Mouse (Mus musculus) CH12.LX (cell line): ENCODE results near the gene Tob1. TPM values are rescaled to one million over a fixed set of nuclear protein-coding genes. Genes with fewer than 3 reads are reported as not detected.

Experiments used
- DNase-seq: peaks from one replicate; pipeline ENCODE4 v3.0.0-alpha.2; 2013; ENCODE audit errors: extremely low read depth
- H3K27ac ChIP-seq: 2 replicates; pipeline ENCODE4 v1.5.1; 2012; ENCODE audit warnings: low read depth, mild to moderate bottlenecking, control low read depth, moderate library complexity; ENCODE audit not compliant: insufficient read depth
- H3K27me3 ChIP-seq: replicated peaks from 2 replicates; pipeline ENCODE3; 2012; ENCODE audit warnings: inconsistent platforms
- H3K36me3 ChIP-seq, 2 experiments: replicated peaks in 1 of 2; 2 replicates each; pipeline versions ENCODE3 to v1.6.1; 2012; ENCODE audit warnings: inconsistent platforms in 1 of 2, low read length in 1 of 2, mild to moderate bottlenecking in 1 of 2, mixed read lengths in 1 of 2, moderate library complexity in 1 of 2; ENCODE audit not compliant: control insufficient read depth in 1 of 2, insufficient read depth in 1 of 2
- H3K4me1 ChIP-seq, 2 experiments: 2 replicates each; pipeline ENCODE4 v1.6.1; 2012; ENCODE audit warnings: inconsistent platforms in 1 of 2, moderate library complexity in 1 of 2; ENCODE audit not compliant: insufficient read depth in 2 of 2, control insufficient read depth in 1 of 2
- H3K4me2 ChIP-seq: 2 replicates; pipeline ENCODE4 v1.6.1; 2012; ENCODE audit warnings: low read depth, mild to moderate bottlenecking, control low read depth; ENCODE audit not compliant: poor library complexity, insufficient read depth, severe bottlenecking
- H3K4me3 ChIP-seq, 3 experiments: fragments of 150-350 bp in 1 of 3; sonication (generic) in 1 of 3; replicated peaks in 1 of 3; 2 replicates each; pipeline versions ENCODE3 to v1.5.1; 2011 to 2012; ENCODE audit warnings: low read depth in 2 of 3, low read length in 2 of 3, mild to moderate bottlenecking in 2 of 3, moderate library complexity in 2 of 3, control low read depth in 1 of 3, improper control_type of control experiment in 1 of 3, inconsistent platforms in 1 of 3, mixed read lengths in 1 of 3; ENCODE audit not compliant: poor library complexity in 1 of 3
- H3K79me2 ChIP-seq: replicated peaks from 2 replicates; pipeline ENCODE4 v1.6.1; 2012; ENCODE audit warnings: mild to moderate bottlenecking, moderate library complexity; ENCODE audit not compliant: control insufficient read depth, poor library complexity, insufficient read depth, severe bottlenecking; ENCODE audit errors: extremely low read depth
- H3K9ac ChIP-seq: 2 replicates; pipeline ENCODE4 v1.6.1; 2012; ENCODE audit warnings: low read depth, mild to moderate bottlenecking, control low read depth, moderate library complexity; ENCODE audit not compliant: insufficient read depth
- H3K9me3 ChIP-seq: replicated peaks from 2 replicates; pipeline ENCODE3; 2012; ENCODE audit warnings: low read length, inconsistent platforms, mixed read lengths
- BHLHE40 ChIP-seq: IDR thresholded peaks from 2 replicates; pipeline ENCODE4 v1.6.1; 2011; ENCODE audit warnings: mild to moderate bottlenecking, low read depth, low read length, improper control_type of control experiment
- CHD2 ChIP-seq: IDR thresholded peaks from 2 replicates; pipeline ENCODE4 v1.6.1; 2011; ENCODE audit warnings: low read length, improper control_type of control experiment
- CTCF ChIP-seq, 2 experiments: IDR thresholded peaks in 1 of 2; conservative IDR thresholded peaks in 1 of 2; 2 replicates each; pipeline ENCODE4 v1.5.1; 2011 to 2012; ENCODE audit warnings: low read depth in 2 of 2, low read length in 2 of 2, improper control_type of control experiment in 1 of 2, inconsistent platforms in 1 of 2, mild to moderate bottlenecking in 1 of 2, moderate library complexity in 1 of 2
- E2F4 ChIP-seq: IDR thresholded peaks from 2 replicates; pipeline ENCODE4 v1.6.1; 2011; ENCODE audit warnings: low read depth, low read length, improper control_type of control experiment; ENCODE audit not compliant: insufficient replicate concordance
- ELF1 ChIP-seq: IDR thresholded peaks from 2 replicates; pipeline ENCODE4 v1.6.1; 2014; ENCODE audit warnings: low read depth, mild to moderate bottlenecking, inconsistent platforms, low read length, improper control_type of control experiment
- EP300 ChIP-seq: IDR thresholded peaks from 2 replicates; pipeline ENCODE4 v1.6.1; 2011; ENCODE audit warnings: low read length, improper control_type of control experiment
- IRF4 ChIP-seq: IDR thresholded peaks from 2 replicates; pipeline ENCODE4 v1.6.1; 2014; ENCODE audit warnings: low read depth, mild to moderate bottlenecking, inconsistent platforms, low read length, improper control_type of control experiment
- JUN ChIP-seq: IDR thresholded peaks from 2 replicates; pipeline ENCODE4 v1.6.1; 2011; ENCODE audit warnings: low read depth, mild to moderate bottlenecking, low read length, improper control_type of control experiment, moderate library complexity; ENCODE audit not compliant: insufficient read depth
- JUND ChIP-seq: conservative IDR thresholded peaks from 2 replicates; pipeline ENCODE4 v1.6.1; 2011; ENCODE audit warnings: low read depth, low read length, improper control_type of control experiment
- KAT2A ChIP-seq: IDR thresholded peaks from 2 replicates; pipeline ENCODE4 v1.6.1; 2012; ENCODE audit warnings: low read length, improper control_type of control experiment, inconsistent platforms; ENCODE audit not compliant: insufficient replicate concordance
- MAFK ChIP-seq: IDR thresholded peaks from 2 replicates; pipeline ENCODE4 v1.6.1; 2011; ENCODE audit warnings: low read length, improper control_type of control experiment; ENCODE audit not compliant: insufficient replicate concordance
- MAX ChIP-seq: IDR thresholded peaks from 2 replicates; pipeline ENCODE4 v1.6.1; 2011; ENCODE audit warnings: low read length, improper control_type of control experiment
- MAZ ChIP-seq: IDR thresholded peaks from 2 replicates; pipeline ENCODE4 v1.6.1; 2012; ENCODE audit warnings: low read depth, mild to moderate bottlenecking, inconsistent platforms, low read length, improper control_type of control experiment, moderate library complexity
- MYC ChIP-seq: IDR thresholded peaks from 2 replicates; pipeline ENCODE4 v1.6.1; 2011; ENCODE audit warnings: low read depth, mild to moderate bottlenecking, improper control_type of control experiment, low read length
- PAX5 ChIP-seq: IDR thresholded peaks from 2 replicates; pipeline ENCODE4 v1.6.1; 2012; ENCODE audit warnings: low read length, inconsistent platforms, mixed read lengths
- POLR2A ChIP-seq: IDR thresholded peaks from 2 replicates; pipeline ENCODE4 v1.6.1; 2011; ENCODE audit warnings: low read depth, mild to moderate bottlenecking, improper control_type of control experiment, low read length
- POLR2AphosphoS2 ChIP-seq: IDR thresholded peaks from 2 replicates; pipeline ENCODE4 v1.6.1; 2011; ENCODE audit warnings: low read depth, low read length, improper control_type of control experiment
- RAD21 ChIP-seq: IDR thresholded peaks from 2 replicates; pipeline ENCODE4 v1.6.1; 2011; ENCODE audit warnings: low read depth, mild to moderate bottlenecking, low read length, improper control_type of control experiment, moderate library complexity
- RCOR1 ChIP-seq: conservative IDR thresholded peaks from 2 replicates; pipeline ENCODE4 v1.6.1; 2012; ENCODE audit warnings: low read depth, mild to moderate bottlenecking, inconsistent platforms, low read length, improper control_type of control experiment
- SIN3A ChIP-seq: IDR thresholded peaks from 2 replicates; pipeline ENCODE4 v1.6.1; 2012; ENCODE audit warnings: low read length, improper control_type of control experiment, inconsistent platforms
- TBP ChIP-seq: conservative IDR thresholded peaks from 2 replicates; pipeline ENCODE4 v1.6.1; 2011; ENCODE audit warnings: low read depth, low read length, improper control_type of control experiment
- TCF12 ChIP-seq: IDR thresholded peaks from 2 replicates; pipeline ENCODE4 v1.6.1; 2014; ENCODE audit warnings: low read depth, mild to moderate bottlenecking, inconsistent platforms, low read length, improper control_type of control experiment
- UBTF ChIP-seq: IDR thresholded peaks from 2 replicates; pipeline ENCODE4 v1.6.1; 2012; ENCODE audit warnings: low read depth, mild to moderate bottlenecking, inconsistent platforms, low read length, improper control_type of control experiment, moderate library complexity
- USF1 ChIP-seq: IDR thresholded peaks from 2 replicates; pipeline ENCODE4 v1.6.1; 2014; ENCODE audit warnings: low read depth, mild to moderate bottlenecking, inconsistent platforms, low read length, improper control_type of control experiment
- USF2 ChIP-seq: conservative IDR thresholded peaks from 2 replicates; pipeline ENCODE4 v1.6.1; 2011; ENCODE audit warnings: low read depth, low read length, improper control_type of control experiment
- ZMIZ1 ChIP-seq: IDR thresholded peaks from 2 replicates; pipeline ENCODE4 v1.6.1; 2012; ENCODE audit warnings: low read depth, mild to moderate bottlenecking, inconsistent platforms, low read length, improper control_type of control experiment
- ZNF384 ChIP-seq: IDR thresholded peaks from 2 replicates; pipeline ENCODE4 v1.6.1; 2012; ENCODE audit warnings: low read depth, low read length, improper control_type of control experiment, inconsistent platforms
- dilution Hi-C: fragments of 300-500 bp; cut with MboI; formaldehyde crosslinking; loops from 2 replicates; pipeline ENCODE4 v1.14.3; 2020; ENCODE audit warnings: low sequenced_read_pairs; ENCODE audit not compliant: extremely low pct_unique_long_range_greater_than_20kb, extremely low pct_ligation_motif_present
- in situ Hi-C: fragments of 300-500 bp; cut with MboI; formaldehyde crosslinking; loops from 3 replicates; pipeline ENCODE4 v1.14.3; 2019; ENCODE audit warnings: low sequenced_read_pairs, low pct_ligation_motif_present, low pct_unique_long_range_greater_than_20kb, mixed read lengths
- polyA plus RNA-seq: library from polyadenylated mRNA; unstranded; fragments of >175 nt; gene quantifications from 2 replicates; pipeline ENCODE4 v1.2.1, GENCODE M21; 2012; ENCODE audit warnings: low read depth; ENCODE audit not compliant: insufficient read length
- total RNA-seq, 2 experiments: library from RNA; depleted of rRNA; stranded (reverse); fragments of 300-350 nt in 1 of 2; fragments of >200 nt in 1 of 2; gene quantifications; 2 replicates each; pipeline ENCODE4 v1.2.3; 2012 to 2014

The Tob1 gene
- total and polyA plus RNA-seq, 3 experiments, result 9.0 to 14.3 (median 10.6) TPM

GRCm38 (mm10) chr11:94238786-94239185 is 27.5 kb downstream of the Tob1 start:
- TF ChIP-seq KAT2A (no peak), E2F4 (no peak), ZMIZ1 (no peak), USF2 (no peak), UBTF (no peak), MAZ (no peak), CHD2 (no peak), JUN (no peak), TCF12 (no peak), JUND (no peak), IRF4 (no peak), MAFK (no peak), CTCF (conservative IDR thresholded peaks at IDR 0.05 in 1 of 2, IDR thresholded peaks at IDR 0.05 in 1 of 2; ENCODE audit: low read depth in 2 of 2, low read length in 2 of 2) (no peak), POLR2A (no peak), TBP (no peak), RCOR1 (no peak), POLR2AphosphoS2 (no peak), MAX (no peak), SIN3A (no peak)
- H3K4me3 ChIP-seq, result no peak overlapping the region
- H3K27ac ChIP-seq, result no peak overlapping the region
- H3K4me1 ChIP-seq, result peaks cover 9 to 10% of the 10 kb centered on the region in 2 experiments
- H3K27me3 ChIP-seq, result no peaks in the 10 kb centered on the region
- dilution Hi-C loops (no loop called here), in situ Hi-C loops (loop anchor here (5.0 kb wide), 1 partner anchor 34 kb away; no protein-coding TSS in a partner anchor)
- H3K79me2 ChIP-seq, result no peaks in the 10 kb centered on the region
- no peak overlapping the region for H3K4me2 ChIP-seq
- no peaks in the 10 kb centered on the region for H3K9me3 ChIP-seq
- no peaks in the 10 kb centered on the region for H3K36me3 ChIP-seq
- no peak overlapping the region for H3K9ac ChIP-seq
- no peak for DNase-seq

GRCm38 (mm10) chr11:94239706-94240105 is 28.5 kb downstream of the Tob1 start:
- H3K79me2 ChIP-seq, result no peaks in the 10 kb centered on the region
- no peak overlapping the region for H3K4me2 ChIP-seq
- no peak overlapping the region for H3K9ac ChIP-seq
- no peak overlapping the region for H3K27ac ChIP-seq
- no peaks in the 10 kb centered on the region for H3K36me3 ChIP-seq
- TF ChIP-seq USF1 (no peak), BHLHE40 (no peak), UBTF (no peak), RAD21 (no peak), MAFK (no peak), ELF1 (no peak), USF2 (no peak), CTCF (conservative IDR thresholded peaks at IDR 0.05 in 1 of 2, IDR thresholded peaks at IDR 0.05 in 1 of 2; ENCODE audit: low read depth in 2 of 2, low read length in 2 of 2) (no peak), MYC (no peak), POLR2AphosphoS2 (no peak), JUND (no peak), ZNF384 (no peak), PAX5 (no peak), EP300 (no peak), KAT2A (no peak), TBP (no peak)
- in situ Hi-C loops (loop anchor here (5.0 kb wide), 1 partner anchor 33 kb away; no protein-coding TSS in a partner anchor), dilution Hi-C loops (no loop called here)
- H3K4me1 ChIP-seq, result peaks cover 9 to 10% of the 10 kb centered on the region in 2 experiments
- DNase-seq, result no peak
- no peak overlapping the region for H3K4me3 ChIP-seq
- H3K9me3 ChIP-seq, result no peaks in the 10 kb centered on the region
- H3K27me3 ChIP-seq, result no peaks in the 10 kb centered on the region
